In genomic region chr4:117624660-117625059, GRCm38 (mm10) we compare ENCODE assay signal across 16 mouse cellular contexts. TPM values are rescaled to one million over a fixed set of nuclear protein-coding genes. Genes with fewer than 3 reads are reported as not detected.
DNase-seq lines count a peak whose midpoint lies in the region; ATAC-seq and TF ChIP-seq lines count a peak whose summit lies in the region.
"Had no signal": no experiment of that assay in that cellular context is flagged by ENCODE, and none has a peak within 500 bp of the region (broad histone marks: within the 10 kb centered on the region; RNA-seq: fewer than 3 reads in every experiment).

No protein-coding gene starts in this region.

- H3K4me3 ChIP-seq in kidney, embryonic 14.5 days (ENCODE audit: low read length): no peak overlapping the region
- H3K4me3 ChIP-seq in kidney, postnatal 0 days (replicated peaks; ENCODE audit: low read depth, low read length): no peak overlapping the region
- H3K4me3 ChIP-seq: embryonic facial prominence, embryonic 10.5 days; erythroblast, embryonic 14.5 days; lung, embryonic 15.5 days; stomach, embryonic 15.5 days had no signal

- H3K4me1 ChIP-seq in kidney, embryonic 14.5 days (ENCODE audit: control insufficient read depth, insufficient read depth, low read length): peaks cover 16% of the 10 kb centered on the region
- H3K4me1 ChIP-seq in kidney, postnatal 0 days (replicated peaks; ENCODE audit: insufficient read depth, low read length): peaks cover 9% of the 10 kb centered on the region
- H3K4me1 ChIP-seq: lung, embryonic 15.5 days had no signal

- no peak overlapping the region for H3K27ac ChIP-seq in kidney, embryonic 14.5 days (ENCODE audit: low read depth, low read length)
- no peak overlapping the region for H3K27ac ChIP-seq in kidney, postnatal 0 days
- H3K27ac ChIP-seq: embryonic facial prominence, embryonic 10.5 days; lung, embryonic 15.5 days; stomach, embryonic 15.5 days had no signal

- H3K9me3 ChIP-seq in kidney, embryonic 14.5 days (ENCODE audit: control insufficient read depth, low read length): no peaks in the 10 kb centered on the region
- no peaks in the 10 kb centered on the region for H3K9me3 ChIP-seq in kidney, postnatal 0 days (replicated peaks; ENCODE audit: low read length)
- H3K9me3 ChIP-seq: embryonic facial prominence, embryonic 10.5 days; lung, embryonic 15.5 days; stomach, embryonic 15.5 days had no signal

- no peak overlapping the region for H3K9ac ChIP-seq in kidney, embryonic 14.5 days (ENCODE audit: low read depth, low read length)
- H3K9ac ChIP-seq in kidney, postnatal 0 days (ENCODE audit: low read depth, low read length): no peak overlapping the region
- H3K9ac ChIP-seq: forebrain, postnatal 0 days; lung, embryonic 15.5 days; stomach, embryonic 15.5 days had no signal

- 49% methylated on average over 5 of the region's 5 CpGs for WGBS in kidney, embryonic 14.5 days
- 56% methylated on average over 5 of the region's 5 CpGs for WGBS in kidney, postnatal 0 days

- no peak for TF ChIP-seq CTCF in kidney, postnatal 0 days (IDR thresholded peaks at IDR 0.05; ENCODE audit: low read depth)

- no peak for ATAC-seq in kidney, embryonic 14.5 days (ENCODE audit: low FRiP score, low TSS enrichment)
- peak; percentile 87 for ATAC-seq in common myeloid progenitor, adult 5-6 weeks (replicated peaks; ENCODE audit: low read depth, poor library complexity, severe bottlenecking)
- no peak for ATAC-seq in kidney, postnatal 0 days (replicated peaks; ENCODE audit: low FRiP score, low read depth)
- ATAC-seq: forebrain, postnatal 0 days had no signal

- H3K27me3 ChIP-seq in kidney, embryonic 14.5 days (ENCODE audit: control insufficient read depth, insufficient read depth, low read length): no peaks in the 10 kb centered on the region
- no peaks in the 10 kb centered on the region for H3K27me3 ChIP-seq in kidney, postnatal 0 days (ENCODE audit: insufficient read depth, low read length)
- H3K27me3 ChIP-seq: lung, embryonic 15.5 days; stomach, embryonic 15.5 days had no signal

- no peak overlapping the region for H3K4me2 ChIP-seq in kidney, embryonic 14.5 days (replicated peaks; ENCODE audit: low read depth, low read length)
- no peak overlapping the region; the same call in 1 of the 2 replicates for H3K4me2 ChIP-seq in kidney, postnatal 0 days (ENCODE audit: low read length)
- H3K4me2 ChIP-seq: lung, embryonic 15.5 days; stomach, embryonic 15.5 days had no signal

- peaks cover 12% of the 10 kb centered on the region; the same call in 1 of the 2 replicates for H3K36me3 ChIP-seq in kidney, embryonic 14.5 days (ENCODE audit: control insufficient read depth, insufficient read depth, low read length)
- peaks cover 5% of the 10 kb centered on the region for H3K36me3 ChIP-seq in kidney, postnatal 0 days (ENCODE audit: insufficient read depth, low read length)

- peak; percentile 45 for DNase-seq in kidney, adult 11 months
- DNase-seq in 416B (ENCODE audit: low read depth): peak; percentile 64
- DNase-seq in kidney, postnatal 0 days (ENCODE audit: low spot score): peak; percentile 81
- no peak for DNase-seq in cerebellum, adult 9-10 months
- DNase-seq in heart, postnatal 4 days: no peak
- DNase-seq in cerebellum, postnatal 10 days: no peak
- DNase-seq: cerebellum, postnatal 25 days; forebrain, postnatal 0 days; layer of hippocampus, adult 9-11 months; spleen, adult 18-20 months had no signal

RNA-seq across cellular contexts. Expression of gene Dmap1, which starts 57.4 kb away (rescaled TPM):
- polyA plus RNA-seq in kidney, embryonic 14.5 days (2014; fragmentation: Nextera tagmentation; extraction: Ambion mirVana): 66.1 and 67.3 TPM in 2 replicates
- 24.5 and 29.5 TPM in 2 replicates for total RNA-seq in common myeloid progenitor, adult 5-6 weeks (2017)
- polyA plus RNA-seq in kidney, postnatal 0 days (2015; fragmentation: Nextera tagmentation; extraction: Ambion mirVana): 46.6 and 49.3 TPM in 2 replicates
- total RNA-seq in heart, postnatal 4 days (2021): 10 to 100 TPM; 29.1 to 29.4 TPM

Comparison
In these comparisons a context has a peak if more than half of its experiments do, and no peak if none do; other contexts are left out.
1. DNase-seq: peak in kidney, adult 11 months (single experiment), 416B (single experiment) and kidney, postnatal 0 days (single experiment); none in cerebellum, adult 9-10 months (single experiment), heart, postnatal 4 days (single experiment) and cerebellum, postnatal 10 days (0 of 2).